Mouse (Mus musculus): ENCODE data around the gene Ano4.

- TF ChIP-seq CTCF (IDR thresholded peaks at IDR 0.05; ENCODE audit: control insufficient read depth, insufficient read depth, insufficient replicate concordance, low read depth, low read length) (no peak), POLR2A (IDR thresholded peaks at IDR 0.05; ENCODE audit: control insufficient read depth, low read depth, low read length) (no peak)
Observed at GRCm38 (mm10) chr10:89044166-89044565, 300.4 kb downstream of the Ano4 start.

All from testis, adult 2 months (tissue).